Mouse (Mus musculus): ENCODE results near the gene Rbm12. TPM values are rescaled to one million over a fixed set of nuclear protein-coding genes. Genes with fewer than 3 reads are reported as not detected.

Rbm12 gene
- polyA plus RNA-seq (2015; fragmentation: Nextera tagmentation; extraction: Ambion mirVana), result 27.9 and 29.1 TPM in 2 replicates

DNA sequence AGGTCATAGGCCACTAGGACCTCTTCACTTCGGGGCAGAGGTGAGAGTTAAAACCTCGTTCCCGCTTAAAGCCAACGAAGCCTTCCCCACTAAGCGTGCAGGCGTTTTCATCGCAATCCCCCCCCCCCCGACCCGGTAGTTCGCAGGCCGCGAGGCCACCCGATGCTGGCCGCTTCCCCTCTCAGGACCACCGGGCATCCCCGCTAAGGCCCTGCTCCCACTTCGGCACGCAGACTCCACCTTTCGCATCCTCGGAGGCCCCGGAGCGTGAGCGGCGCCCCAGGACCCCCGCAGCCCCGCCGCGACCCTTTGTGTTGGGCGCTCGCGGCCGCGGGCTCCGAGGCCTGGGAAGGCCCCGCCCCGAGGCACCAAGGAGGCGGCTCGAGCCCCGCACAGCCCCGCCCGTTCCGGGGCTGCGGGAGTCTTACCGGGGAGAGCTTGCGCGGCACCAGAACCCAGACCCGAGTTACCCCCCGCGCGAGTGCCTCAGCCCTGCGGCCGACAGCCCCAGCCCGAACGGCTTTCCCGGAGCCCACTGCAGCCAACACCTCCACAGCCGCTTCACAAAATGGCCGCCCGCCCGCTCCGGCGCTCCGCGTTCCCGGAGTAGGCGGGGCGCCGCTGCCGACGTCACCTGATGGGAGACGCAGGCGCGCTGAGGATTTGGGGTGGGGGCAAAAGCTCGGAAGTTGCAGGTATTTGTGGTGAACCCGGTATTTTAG is at the start of gene Rbm12, which contains the start of gene Cpne1:
Gene Rbm12 (minus strand): TSS at position 621 of the 722 bp plus-strand sequence.
Gene Cpne1 (minus strand): TSS at position 608 of the 722 bp plus-strand sequence.
- Histone ChIP-seq H3K4me2 (peak within 1 kb of the TSS; percentile 71), H3K4me3 (peak within 1 kb of the TSS; percentile 99), H3K9ac (peak within 1 kb of the TSS; percentile 96), H3K27me3 (no peaks in the 10 kb centered on the region), H3K4me1 (replicated peaks) (peaks cover 19% of the 10 kb centered on the region), H3K27ac (peak within 1 kb of the TSS; percentile 94), H3K9me3 (no peaks in the 10 kb centered on the region), H3K36me3 (no peaks in the 10 kb centered on the region)
- WGBS, result under 1% methylated on average over 73 of the region's 74 CpGs
- ATAC-seq (ENCODE audit: low FRiP score), result peak; percentile 96

DNA sequence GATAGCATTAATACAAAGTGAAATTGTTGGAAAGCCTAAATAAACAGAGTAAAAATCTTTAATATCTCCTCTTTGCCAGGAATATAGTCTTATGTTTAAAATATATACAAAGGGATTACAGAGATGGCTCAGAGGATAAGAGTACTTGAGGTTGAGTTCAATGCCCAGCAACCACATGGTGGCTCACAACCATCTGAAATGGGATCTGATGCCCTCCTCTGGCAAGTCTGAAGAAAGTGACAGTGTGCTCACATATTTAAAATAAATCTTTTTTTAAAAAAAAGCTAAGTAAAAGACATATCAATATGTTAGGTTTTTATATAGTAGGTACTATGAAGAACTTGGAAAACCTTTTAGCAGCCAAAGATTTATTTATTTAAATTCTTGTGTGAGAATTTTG is 39.8 kb upstream of the Rbm12 start:
- Histone ChIP-seq H3K36me3 (peaks cover 57% of the 10 kb centered on the region), H3K4me2 (no peak overlapping the region), H3K27me3 (no peaks in the 10 kb centered on the region), H3K4me1 (replicated peaks) (no peaks in the 10 kb centered on the region), H3K9ac (no peak overlapping the region), H3K4me3 (no peak overlapping the region), H3K27ac (no peak overlapping the region), H3K9me3 (no peaks in the 10 kb centered on the region)
- no peak for ATAC-seq (ENCODE audit: low FRiP score)

DNA sequence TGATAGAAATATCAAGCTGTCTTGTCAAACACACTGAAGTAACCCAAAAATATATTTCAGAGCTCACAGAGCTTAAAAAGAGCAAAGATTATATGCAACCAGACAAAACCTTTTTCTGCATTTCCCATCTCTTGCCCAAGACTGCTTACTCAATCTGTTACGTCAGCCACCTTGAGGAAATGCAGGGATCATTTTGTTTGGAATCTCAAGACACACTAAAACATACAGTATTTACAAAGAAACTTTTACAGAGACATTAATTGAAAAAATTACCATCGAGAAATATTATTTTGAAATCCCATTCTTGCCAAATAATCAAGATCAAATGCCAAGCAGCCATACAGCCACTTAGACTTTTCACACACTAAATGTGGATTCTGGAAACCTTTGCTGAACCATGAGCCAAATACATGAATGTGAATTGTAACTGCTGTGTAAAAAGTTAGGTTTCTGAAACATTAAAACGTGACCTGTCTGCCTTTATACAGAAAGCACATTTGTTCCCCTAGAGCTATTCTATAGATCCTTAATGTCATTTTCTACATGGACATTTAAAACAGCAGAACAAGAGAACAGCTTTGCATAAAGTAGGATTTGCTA is 35.6 kb upstream of the Rbm12 start:
- Histone ChIP-seq H3K27ac (no peak overlapping the region), H3K9me3 (no peaks in the 10 kb centered on the region), H3K4me3 (no peak overlapping the region), H3K4me1 (replicated peaks) (peaks cover 23% of the 10 kb centered on the region), H3K27me3 (no peaks in the 10 kb centered on the region), H3K36me3 (peaks cover 35% of the 10 kb centered on the region), H3K9ac (no peak overlapping the region), H3K4me2 (no peak overlapping the region)
- 93% methylated on average over 3 of the region's 3 CpGs for WGBS
- no peak for ATAC-seq (ENCODE audit: low FRiP score)

DNA sequence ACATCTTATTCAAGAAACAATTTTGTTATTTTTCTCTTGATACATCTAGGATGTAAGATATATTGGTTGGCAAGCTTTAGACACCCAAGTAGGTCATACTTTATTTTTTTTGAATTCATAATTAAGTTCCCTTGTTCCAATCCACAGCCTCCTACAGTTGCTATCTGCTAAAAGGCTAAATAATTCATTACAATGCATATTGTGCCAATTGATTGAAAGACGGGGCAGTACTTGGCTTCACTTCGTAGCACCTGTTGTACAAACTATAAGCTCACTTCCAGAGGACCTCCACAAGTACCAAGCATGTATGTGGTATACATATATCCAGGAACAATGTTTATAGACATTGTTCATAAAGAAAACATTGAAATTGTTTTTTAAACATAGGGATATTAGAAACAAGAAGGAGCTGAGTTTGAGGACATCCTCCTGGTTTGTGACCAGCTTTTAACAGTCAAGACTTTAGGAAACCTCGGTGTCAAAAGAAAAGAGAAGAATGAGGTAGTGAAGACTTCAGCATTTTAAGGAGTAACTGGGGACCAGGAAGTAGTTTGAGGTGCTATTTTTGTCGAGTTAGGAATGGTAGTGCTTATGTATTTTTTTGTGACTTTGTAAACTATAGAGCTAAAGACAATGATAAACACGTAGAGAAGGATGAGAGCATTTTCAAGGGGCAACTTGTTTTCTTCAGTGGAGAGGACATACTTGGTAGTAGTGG is 34.7 kb upstream of the Rbm12 start:
- WGBS, result 71% methylated on average over 5 of the region's 5 CpGs
- Histone ChIP-seq H3K4me3 (no peak overlapping the region), H3K27ac (no peak overlapping the region), H3K4me2 (no peak overlapping the region), H3K9ac (no peak overlapping the region), H3K9me3 (no peaks in the 10 kb centered on the region), H3K4me1 (replicated peaks) (peaks cover 23% of the 10 kb centered on the region), H3K36me3 (peaks cover 35% of the 10 kb centered on the region), H3K27me3 (no peaks in the 10 kb centered on the region)
- ATAC-seq (ENCODE audit: low FRiP score), result no peak

DNA sequence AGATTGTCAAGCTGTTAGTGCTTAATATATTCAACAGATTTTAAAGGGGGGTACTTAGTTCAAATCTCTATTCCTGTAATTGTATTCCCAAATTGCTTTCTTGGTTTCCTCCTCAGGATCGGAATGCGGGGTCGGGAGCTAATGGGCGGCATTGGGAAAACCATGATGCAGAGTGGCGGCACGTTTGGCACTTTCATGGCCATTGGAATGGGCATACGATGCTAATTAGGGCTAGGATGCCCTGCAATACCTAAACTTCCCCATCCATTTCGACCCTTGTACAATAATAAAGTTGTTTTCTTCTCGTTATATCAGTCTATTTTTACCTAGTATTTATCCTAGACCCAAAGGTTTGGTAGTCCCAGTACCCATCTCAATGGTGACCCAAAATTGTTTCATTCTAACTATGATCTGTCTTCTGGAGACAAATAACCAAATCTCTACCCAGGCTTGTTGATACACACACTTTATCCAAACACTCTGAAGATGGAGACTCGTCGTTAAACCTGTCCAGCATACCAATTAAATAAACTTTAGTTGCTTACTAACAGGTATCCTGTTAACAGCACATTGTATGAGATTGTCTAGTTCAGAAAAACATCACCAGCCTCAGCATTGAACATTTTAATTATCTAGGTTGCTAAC is 33.8 kb upstream of the Rbm12 start:
- Histone ChIP-seq H3K4me1 (replicated peaks) (peaks cover 23% of the 10 kb centered on the region), H3K9me3 (no peaks in the 10 kb centered on the region), H3K4me2 (peak overlapping the region; percentile 74), H3K36me3 (peaks cover 35% of the 10 kb centered on the region), H3K27me3 (no peaks in the 10 kb centered on the region), H3K9ac (no peak overlapping the region), H3K27ac (no peak overlapping the region), H3K4me3 (peak overlapping the region; percentile 74; the same call in 1 of the 2 replicates)
- ATAC-seq (ENCODE audit: low FRiP score), result no peak
- WGBS, result 65% methylated on average over 11 of the region's 11 CpGs

DNA sequence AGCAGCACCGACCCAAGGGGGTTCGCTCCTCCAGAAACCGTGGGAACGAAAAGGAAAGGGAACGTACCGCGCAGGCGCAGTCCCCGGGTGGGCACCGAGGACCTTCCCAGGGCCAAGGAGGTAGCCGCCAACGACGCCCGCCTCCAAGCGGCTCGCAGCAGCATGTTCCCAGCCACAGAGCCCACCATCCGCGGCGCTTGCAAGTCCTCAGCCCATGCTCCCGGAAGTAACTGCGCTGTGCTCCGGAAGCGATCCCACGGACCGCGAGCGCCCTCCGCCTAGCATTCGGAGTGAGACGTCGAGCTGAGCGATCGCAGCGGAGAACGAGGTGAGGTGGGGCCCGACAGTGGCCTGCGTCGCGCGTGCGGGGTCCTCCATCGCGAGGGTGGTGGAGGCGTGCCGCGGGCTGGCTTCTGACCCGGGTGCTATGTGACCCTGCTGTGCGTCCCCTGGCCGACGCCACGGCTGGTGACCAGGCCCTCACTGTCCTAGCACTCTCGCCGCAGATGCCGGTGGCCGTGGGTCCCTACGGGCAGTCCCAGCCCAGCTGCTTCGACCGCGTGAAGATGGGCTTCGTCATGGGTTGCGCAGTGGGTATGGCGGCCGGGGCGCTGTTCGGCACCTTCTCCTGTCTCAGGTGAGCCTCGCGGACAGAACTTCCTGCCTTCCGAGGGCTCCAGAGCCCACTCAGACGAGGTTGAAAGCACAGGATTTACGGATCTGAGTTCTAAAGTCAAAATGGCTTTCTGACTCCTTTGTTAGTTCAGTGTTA is 32.4 kb upstream of the Rbm12 start, which contains the start of the genes Romo1 and Nfs1:
Gene Romo1 (plus strand): TSS at position 87 of the 772 bp plus-strand sequence.
Gene Nfs1 (minus strand): TSS at position 234 of the 772 bp plus-strand sequence.
- ATAC-seq (ENCODE audit: low FRiP score), result peak; percentile 99
- peak within 1 kb of the TSS; percentile 96 for H3K27ac ChIP-seq
- H3K36me3 ChIP-seq, result peaks cover 30% of the 10 kb centered on the region
- H3K9me3 ChIP-seq, result no peaks in the 10 kb centered on the region
- peaks cover 23% of the 10 kb centered on the region for H3K4me1 ChIP-seq (replicated peaks)
- peak within 1 kb of the TSS; percentile 74 for H3K4me3 ChIP-seq
- H3K9ac ChIP-seq, result peak within 1 kb of the TSS; percentile 83
- H3K27me3 ChIP-seq, result no peaks in the 10 kb centered on the region
- WGBS, result under 1% methylated on average over 69 of the region's 70 CpGs
- H3K4me2 ChIP-seq, result peak within 1 kb of the TSS; percentile 74

DNA sequence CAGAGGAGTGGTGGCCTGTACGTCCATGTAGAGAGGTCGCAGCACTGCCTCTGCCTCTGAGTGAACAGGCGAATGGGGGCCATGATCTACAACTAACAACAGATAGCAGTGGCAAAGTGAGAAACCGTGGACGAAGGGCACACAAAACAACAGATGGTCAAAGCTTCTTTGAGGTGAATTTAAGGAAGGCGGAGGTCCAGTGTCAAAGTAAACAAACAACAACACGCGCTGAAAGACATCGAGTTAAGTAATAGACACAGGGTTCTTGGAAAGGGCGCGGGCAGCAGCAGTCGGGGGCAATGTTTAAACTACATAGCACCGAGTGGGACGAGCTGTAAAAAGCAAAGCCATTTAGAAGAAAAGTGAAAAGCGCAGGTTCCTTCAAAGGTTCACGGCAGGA is 31.6 kb upstream of the Rbm12 start:
- peak overlapping the region; percentile 83 for H3K9ac ChIP-seq
- peak overlapping the region; percentile 74 for H3K4me2 ChIP-seq
- 0 out of 2 replicates have a peak, but pooled peaks have one; percentile 2 for ATAC-seq (ENCODE audit: low FRiP score)
- H3K27me3 ChIP-seq, result no peaks in the 10 kb centered on the region
- WGBS, result 2% methylated on average over 16 of the region's 16 CpGs
- peaks cover 23% of the 10 kb centered on the region for H3K4me1 ChIP-seq (replicated peaks)
- H3K4me3 ChIP-seq, result peak overlapping the region; percentile 74
- peaks cover 31% of the 10 kb centered on the region for H3K36me3 ChIP-seq
- peak overlapping the region; percentile 96 for H3K27ac ChIP-seq
- H3K9me3 ChIP-seq, result no peaks in the 10 kb centered on the region

DNA sequence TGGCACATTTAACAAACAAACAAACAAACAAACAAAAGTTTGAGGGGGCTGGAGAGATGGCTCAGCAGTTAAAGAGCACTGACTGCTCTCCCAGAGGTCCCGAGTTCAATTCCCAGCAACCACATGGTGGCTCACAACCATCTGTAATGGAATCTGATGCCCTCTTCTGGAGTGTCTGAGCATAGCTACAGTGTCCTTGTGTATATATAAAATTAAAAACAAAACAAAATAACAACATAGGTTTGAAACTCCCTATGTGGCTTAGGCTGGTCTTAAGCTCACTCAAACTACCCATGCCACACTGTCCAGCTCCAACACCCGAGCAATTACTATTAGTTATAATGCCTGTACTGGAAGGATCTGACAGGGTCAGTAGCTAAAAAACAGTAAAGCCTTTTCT is 31.0 kb upstream of the Rbm12 start:
- Histone ChIP-seq H3K4me1 (replicated peaks) (peaks cover 23% of the 10 kb centered on the region), H3K27me3 (no peaks in the 10 kb centered on the region), H3K9ac (peak overlapping the region; percentile 83), H3K27ac (no peak overlapping the region), H3K4me2 (peak overlapping the region; percentile 74), H3K36me3 (peaks cover 27% of the 10 kb centered on the region), H3K4me3 (peak overlapping the region; percentile 74), H3K9me3 (no peaks in the 10 kb centered on the region)
- ATAC-seq (ENCODE audit: low FRiP score), result no peak
- 90% methylated on average over 2 of the region's 2 CpGs for WGBS

DNA sequence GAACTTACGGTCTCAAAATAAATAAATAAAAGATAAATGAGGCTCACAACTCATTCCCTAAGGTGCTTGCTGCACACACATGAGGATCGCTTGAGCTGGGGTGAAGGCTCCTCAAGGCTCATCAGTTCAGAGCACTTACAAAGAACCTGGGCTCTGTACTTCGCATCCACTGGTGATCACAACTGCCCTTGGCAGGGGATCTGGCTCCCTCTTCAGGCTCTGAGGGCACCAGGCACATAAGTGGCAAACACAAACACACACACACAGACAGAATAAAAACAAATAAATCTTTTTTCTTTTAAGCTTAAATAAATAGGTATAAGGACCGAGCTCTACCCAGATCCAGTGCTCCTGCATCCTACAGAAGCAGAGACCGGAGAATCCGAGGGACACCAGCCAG is 23.9 kb upstream of the Rbm12 start:
- no peak overlapping the region for H3K9ac ChIP-seq
- no peak for ATAC-seq (ENCODE audit: low FRiP score)
- no peak overlapping the region for H3K27ac ChIP-seq
- H3K27me3 ChIP-seq, result no peaks in the 10 kb centered on the region
- no peaks in the 10 kb centered on the region for H3K9me3 ChIP-seq
- no peak overlapping the region for H3K4me3 ChIP-seq
- 91% methylated on average over 6 of the region's 6 CpGs for WGBS
- H3K4me1 ChIP-seq (replicated peaks), result no peaks in the 10 kb centered on the region
- no peak overlapping the region for H3K4me2 ChIP-seq
- H3K36me3 ChIP-seq, result peaks cover 30% of the 10 kb centered on the region

DNA sequence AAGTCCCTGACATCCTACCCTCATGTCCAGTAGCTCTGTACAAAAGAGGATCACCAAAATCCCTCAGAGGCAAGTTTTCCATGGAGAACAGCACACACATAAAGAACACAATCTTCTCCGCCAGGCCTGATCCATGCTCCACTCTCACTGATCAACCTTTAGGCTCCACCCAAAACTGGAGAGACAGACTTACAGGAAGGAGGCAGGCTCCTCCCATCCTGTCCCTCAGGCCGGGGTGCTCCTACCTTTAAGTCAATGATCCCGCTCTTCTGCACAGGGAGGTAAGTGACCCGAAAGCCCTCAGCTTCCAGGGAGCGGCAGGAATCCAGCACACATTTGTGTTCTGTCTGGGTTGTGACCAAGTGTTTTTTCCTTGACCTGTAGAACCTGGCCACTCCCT is 22.4 kb upstream of the Rbm12 start:
- H3K4me2 ChIP-seq, result no peak overlapping the region
- no peaks in the 10 kb centered on the region for H3K9me3 ChIP-seq
- H3K36me3 ChIP-seq, result peaks cover 22% of the 10 kb centered on the region
- no peaks in the 10 kb centered on the region for H3K4me1 ChIP-seq (replicated peaks)
- no peak overlapping the region for H3K9ac ChIP-seq
- no peaks in the 10 kb centered on the region for H3K27me3 ChIP-seq
- no peak overlapping the region for H3K27ac ChIP-seq
- no peak overlapping the region for H3K4me3 ChIP-seq
- WGBS, result 95% methylated on average over 5 of the region's 5 CpGs
- no peak for ATAC-seq (ENCODE audit: low FRiP score)

DNA sequence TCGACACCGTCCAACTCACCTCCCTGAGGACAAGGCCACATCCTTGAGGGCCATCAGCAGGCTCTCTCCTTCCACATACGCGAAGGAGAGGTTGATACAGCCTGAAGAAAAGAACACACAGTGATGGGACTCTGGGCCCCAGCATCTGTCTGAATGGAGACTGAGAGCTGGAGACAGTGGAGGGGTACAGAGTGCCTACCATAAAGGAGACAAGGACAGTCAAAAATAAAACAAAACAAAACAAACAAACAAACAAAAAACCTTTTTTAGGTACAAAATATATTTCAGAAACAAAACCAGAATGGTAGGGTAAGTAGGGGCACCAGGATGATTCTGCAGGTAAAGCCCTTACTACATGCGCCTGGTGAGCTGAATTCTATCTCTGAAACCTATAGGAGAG is 15.2 kb upstream of the Rbm12 start, which contains the start of gene Gm28036:
Gene Gm28036 (minus strand): TSS at position 101 of the 400 bp plus-strand sequence.
- no peak within 1 kb of the TSS for H3K27ac ChIP-seq
- peaks cover 59% of the 10 kb centered on the region for H3K36me3 ChIP-seq
- no peak for ATAC-seq (ENCODE audit: low FRiP score)
- WGBS, result 96% methylated on average over 5 of the region's 5 CpGs
- H3K4me2 ChIP-seq, result no peak within 1 kb of the TSS
- no peaks in the 10 kb centered on the region for H3K9me3 ChIP-seq
- no peak within 1 kb of the TSS for H3K9ac ChIP-seq
- no peak within 1 kb of the TSS for H3K4me3 ChIP-seq
- no peaks in the 10 kb centered on the region for H3K27me3 ChIP-seq
- H3K4me1 ChIP-seq (replicated peaks), result no peaks in the 10 kb centered on the region

Data from hindbrain, embryonic 13.5 days (tissue).